Mouse (Mus musculus): ENCODE measurements around the gene Adgrl2. TPM values are rescaled to one million over a fixed set of nuclear protein-coding genes. Genes with fewer than 3 reads are reported as not detected.

The Adgrl2 gene
- total RNA-seq, 4 experiments from 2014 or later, result 98.0 to 109 (median 107) TPM

DNA sequence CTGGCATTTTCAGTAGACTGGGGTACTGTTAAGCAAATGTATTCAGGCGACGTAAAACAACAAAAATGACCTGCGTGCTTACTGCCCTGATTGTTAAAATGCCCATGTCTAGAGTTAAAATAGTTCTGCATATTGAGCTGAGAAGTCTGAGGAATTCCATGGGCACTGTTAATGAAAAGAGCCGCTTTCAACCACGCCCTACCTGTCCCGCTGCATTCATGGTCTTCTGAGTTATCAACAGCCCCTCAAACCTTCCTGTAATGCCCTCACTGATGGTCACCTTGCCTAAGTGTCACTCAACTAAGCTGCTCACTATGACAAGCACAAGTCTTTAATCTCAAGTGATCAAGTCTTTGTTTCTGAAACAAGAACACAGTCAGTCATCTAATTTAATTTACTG lies 12.5 kb downstream of the Adgrl2 start:
- no peak for DNase-seq (ENCODE audit: low spot score in 2 of 2)

DNA sequence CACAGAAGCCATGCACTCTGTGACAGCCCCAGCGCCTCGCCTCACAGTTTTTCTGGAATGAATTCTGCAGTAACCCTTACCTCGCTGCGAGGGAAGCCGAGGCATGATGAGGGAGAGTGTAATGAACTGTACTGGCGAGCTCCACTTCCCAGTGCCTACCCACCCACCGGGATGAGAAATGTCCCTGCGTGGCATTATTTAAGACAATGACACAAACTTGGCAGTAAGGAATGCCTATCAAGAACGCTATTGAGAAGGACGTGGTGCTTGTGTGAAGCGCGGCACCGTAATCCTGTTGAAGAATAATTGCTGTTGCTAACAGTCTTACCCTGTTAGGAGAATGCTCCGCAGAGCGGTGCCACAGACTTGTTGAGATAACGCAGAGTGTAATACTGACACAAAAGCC lies 13.2 kb downstream of the Adgrl2 start:
- no peak for DNase-seq (ENCODE audit: low spot score in 2 of 2)

DNA sequence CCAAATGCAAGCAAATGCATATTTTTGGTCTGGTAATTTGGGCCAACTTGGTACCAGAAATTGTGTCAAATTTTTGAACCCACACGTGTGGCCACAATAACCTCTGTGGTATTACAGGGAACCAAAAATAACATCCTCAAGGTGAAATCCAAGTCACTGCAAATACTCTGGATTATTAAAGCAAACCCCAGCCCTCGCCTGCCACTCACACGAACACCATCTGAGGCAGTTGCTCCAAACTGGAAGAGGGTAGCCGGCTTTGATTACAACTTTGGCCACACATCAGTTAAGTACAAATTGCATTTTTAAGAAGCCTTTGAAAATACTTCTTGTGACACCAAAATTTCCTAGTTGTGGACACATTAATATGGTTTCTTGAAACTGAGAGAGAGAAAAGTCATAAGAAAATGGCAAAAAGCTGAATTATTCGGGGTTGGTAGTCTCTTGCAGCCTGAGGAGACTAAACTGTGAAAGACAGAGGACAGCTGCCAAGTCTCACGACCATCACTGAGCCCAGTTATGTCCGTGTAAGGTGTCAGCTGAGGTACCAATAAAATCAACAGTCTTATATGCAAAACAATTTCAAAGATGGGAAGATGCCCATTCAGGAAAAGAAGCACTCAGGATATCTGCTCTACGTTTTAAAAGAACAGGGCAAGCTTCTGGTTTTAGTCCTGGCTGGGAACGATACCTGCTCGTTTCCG lies 18.3 kb downstream of the Adgrl2 start:
- DNase-seq (ENCODE audit: low spot score in 2 of 2), result no peak

DNA sequence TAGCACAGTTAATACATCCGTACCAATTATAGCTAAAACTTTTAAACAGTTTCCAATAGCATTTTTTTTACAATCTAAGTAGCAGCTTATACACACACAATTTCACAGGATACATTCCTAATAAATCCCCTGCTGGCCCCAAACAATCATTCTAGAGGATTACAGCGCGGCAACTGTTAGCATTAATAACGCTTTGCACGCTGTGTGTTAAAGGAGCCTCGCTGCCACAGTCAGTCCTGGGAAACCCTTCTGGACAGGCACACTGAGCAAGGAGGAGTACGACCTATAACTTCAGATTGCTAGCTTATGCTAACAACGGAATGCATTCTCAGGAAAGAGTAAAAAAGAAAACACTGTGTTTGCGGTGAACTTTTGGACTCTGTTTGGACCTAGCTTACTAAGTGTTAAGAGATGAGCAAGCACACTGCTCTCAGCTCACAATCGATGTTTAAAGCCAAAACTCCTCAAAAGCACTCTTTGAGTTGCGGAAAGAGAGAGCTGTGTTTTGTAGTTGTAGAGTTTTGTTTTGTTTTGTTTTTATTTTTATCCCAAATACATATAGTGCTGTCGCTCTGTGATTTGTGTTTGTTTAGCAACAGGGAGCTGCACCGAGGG lies 25.3 kb downstream of the Adgrl2 start:
- no peak for DNase-seq (ENCODE audit: low spot score in 2 of 2)

DNA sequence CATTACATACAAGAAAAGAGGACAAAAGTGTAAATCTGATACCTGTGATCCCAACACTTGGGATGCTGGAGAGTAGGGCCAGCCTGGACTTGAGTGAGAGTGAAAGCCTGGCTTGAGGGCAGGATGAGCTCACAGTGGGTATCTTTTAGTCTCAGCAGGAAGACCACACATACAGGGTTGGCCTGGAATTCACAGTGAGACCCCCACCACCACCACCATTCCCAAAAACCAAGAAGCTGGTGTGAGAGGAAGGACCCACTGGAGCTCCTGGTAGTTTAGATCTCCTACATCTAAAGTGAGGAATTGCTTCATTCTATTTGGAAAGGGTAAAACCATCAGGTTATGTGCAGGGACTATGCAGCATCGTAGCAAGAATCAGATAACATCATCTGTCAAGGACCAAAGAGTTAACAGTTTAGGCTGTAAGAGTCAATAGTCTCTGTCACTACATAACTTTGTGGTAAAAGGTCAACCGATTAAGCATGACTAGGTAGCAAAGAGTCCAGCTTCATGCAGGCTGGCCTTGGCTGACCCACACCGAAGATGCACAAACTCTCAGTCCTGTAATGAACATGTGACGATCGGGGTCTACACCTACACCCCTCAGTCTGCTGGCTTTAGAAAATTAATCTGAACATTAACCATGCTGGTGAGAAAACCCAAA lies 26.8 kb downstream of the Adgrl2 start:
- no peak for DNase-seq (ENCODE audit: low spot score in 2 of 2)

DNA sequence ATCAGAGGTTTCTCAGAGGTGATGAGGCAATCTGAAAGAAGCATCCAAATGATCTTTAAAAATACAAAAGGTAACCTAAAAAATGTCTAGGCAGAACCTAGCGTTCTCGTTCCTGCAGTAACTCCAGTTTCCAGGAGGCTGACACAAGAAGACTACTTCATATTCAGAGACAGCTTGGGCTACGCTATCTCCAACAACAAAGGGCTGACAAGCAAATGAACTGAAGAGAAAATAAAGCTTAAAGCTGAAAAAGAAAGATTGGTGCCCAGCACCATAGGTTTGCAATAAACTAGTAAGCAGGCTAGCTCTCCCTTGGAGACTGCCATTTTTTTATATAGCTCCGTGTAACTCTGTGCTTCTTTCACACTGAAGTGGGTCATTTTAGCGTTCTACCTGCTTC lies 28.7 kb downstream of the Adgrl2 start:
- DNase-seq (ENCODE audit: low spot score in 2 of 2), result no peak

DNA sequence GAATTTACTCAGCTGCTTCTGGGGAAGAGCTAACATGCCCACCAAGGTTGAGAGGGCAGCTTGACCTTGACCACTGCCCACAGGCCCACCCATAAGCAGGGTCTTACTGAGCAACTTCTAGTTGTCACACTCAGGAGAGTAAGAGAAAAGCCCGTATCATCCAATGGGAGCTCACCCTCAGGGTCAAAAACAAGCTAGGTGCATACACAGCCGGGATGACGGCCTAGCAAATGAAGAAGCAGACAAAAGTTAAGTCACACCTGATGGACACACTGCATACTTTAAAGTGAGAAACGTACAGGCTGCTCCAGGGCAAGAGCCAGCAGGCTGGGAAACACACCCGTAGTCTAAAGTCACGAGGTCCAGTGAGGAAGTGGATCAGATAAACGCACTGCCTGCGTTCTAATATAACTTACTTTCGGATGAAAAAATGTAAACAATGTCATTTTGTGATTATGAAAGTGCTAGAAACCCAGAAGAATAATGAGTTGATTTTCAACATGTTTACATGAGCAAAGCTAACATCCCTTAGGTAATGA lies 29.5 kb downstream of the Adgrl2 start:
- DNase-seq (ENCODE audit: low spot score in 2 of 2), result no peak

DNA sequence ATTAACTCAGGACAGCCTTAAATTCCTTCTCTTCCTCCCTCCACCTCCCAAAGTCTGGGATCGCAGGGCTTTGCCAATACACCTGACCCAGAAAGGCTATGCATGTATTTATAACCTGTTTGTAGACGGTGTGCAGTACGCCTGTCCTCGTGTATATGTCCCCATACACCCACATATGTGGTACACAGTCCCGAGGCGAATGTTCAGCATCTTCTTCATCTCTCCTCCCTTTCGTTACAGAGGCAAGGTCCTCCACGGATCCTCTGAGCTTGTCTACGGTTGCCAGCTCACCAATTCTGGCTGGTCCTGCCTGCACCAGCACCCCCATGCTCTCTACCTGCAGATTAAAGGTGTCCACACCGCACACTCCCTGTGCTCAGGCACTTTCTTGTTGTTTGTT lies 30.1 kb downstream of the Adgrl2 start:
- DNase-seq (ENCODE audit: low spot score in 2 of 2), result no peak

DNA sequence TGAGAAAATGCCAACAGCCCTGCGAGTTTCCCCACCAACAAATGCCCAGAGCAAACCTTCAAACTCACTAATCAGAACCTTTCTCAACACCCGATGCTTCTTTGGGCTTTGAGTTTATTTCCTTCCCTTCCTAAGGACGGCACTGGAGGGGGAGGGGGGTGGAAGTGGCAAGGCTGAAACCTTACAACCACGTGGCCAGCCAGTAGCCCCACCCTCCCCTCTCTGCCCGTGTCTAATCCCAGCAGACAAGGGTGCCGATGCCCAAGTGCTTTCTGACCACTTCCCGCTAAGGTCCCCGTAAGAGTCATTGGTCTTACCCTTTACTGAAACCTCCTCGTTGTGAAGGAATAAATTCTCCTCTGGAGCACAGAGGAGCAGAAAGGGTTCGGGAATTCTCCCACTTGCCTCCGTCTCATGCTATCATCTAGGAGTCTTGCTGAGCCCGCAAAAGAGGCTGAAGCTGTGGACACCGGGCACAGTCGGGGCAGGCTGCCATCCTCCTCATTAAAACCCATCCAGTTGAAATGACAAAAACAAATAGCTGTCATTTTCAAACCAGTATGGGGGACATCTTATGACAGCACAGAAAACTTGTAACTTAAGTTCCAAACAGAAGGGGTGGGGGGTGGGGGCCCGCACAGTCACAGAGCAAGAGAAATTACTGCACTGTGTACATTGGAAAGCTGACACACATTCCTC lies 30.9 kb downstream of the Adgrl2 start:
- DNase-seq (ENCODE audit: low spot score in 2 of 2), result no peak

DNA sequence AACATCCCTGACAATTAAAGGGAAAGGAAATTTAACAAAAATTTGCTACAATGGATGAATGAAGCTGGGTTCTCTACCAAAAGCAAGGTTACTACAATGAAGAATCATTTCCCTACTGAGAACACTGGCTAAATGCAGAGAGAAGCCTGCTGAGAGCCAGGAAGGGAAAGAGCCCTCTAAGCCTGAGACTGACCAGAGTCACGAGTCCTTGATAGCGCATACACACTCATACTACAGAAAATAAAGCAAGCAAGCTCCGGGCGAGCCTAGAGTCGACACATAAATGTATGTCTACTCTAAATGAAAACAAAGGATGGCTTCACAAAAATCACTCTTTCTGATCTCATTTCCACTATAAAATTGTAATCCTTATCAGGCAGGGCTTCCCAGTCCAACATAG lies 31.6 kb downstream of the Adgrl2 start:
- DNase-seq (ENCODE audit: low spot score in 2 of 2), result no peak

DNA sequence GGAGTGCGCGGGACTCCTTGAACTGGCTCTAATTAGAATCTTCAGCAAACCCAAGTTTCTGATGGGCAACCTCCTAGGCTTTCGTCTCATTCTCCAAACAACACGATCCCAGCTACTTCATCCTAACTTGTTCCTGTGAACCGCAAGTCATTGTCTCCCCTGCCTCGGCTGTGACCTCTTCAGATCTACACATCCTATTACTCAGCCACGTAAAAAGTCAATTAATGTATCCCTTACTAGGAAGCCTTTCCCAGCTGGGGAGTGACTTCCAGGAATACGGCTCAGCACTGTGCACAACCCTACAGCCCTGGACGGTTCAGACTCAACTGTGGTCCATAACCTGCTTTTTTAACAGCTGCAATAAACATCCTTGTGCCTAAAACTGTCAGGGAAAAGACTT lies 32.2 kb downstream of the Adgrl2 start:
- no peak for DNase-seq (ENCODE audit: low spot score in 2 of 2)

DNA sequence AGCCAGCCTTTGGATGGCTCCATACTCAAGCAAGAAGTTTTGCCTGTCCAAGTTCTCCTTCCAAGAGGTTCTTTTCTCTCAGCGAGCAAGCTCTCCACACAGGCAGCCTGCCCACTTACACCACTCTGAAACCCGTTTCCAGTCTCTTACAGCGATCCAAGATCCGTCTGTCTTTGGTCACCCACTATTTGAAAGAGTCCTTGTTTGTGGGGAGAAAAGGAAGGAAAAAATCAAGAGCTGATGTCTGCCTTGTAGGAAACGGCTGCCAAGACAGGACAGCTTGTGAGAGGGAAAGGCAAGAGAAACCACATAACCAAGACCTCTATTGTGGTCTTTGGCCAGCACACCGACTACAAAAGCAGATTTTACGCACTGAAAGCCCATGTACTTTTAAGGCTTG lies 33.5 kb downstream of the Adgrl2 start:
- DNase-seq (ENCODE audit: low spot score in 2 of 2), result no peak

DNA sequence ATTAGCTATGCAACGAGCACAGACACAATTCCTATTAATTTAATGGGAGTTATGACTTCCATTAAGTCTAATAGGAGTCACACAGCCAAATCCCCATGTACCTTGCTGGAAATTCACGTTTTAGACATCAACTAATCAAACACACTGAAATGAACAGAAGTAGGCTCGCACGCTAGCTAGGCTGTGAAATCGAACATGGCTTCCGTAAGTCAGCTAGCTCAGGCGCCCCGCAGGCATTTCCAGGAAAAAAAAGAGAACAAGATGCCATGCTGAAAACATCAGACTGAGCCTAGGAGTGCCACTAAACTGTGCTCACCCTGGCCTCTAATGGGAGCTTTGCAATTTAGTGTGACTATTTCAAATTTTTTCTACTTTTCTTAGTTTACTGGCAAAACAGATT lies 40.6 kb downstream of the Adgrl2 start:
- no peak for DNase-seq (ENCODE audit: low spot score in 2 of 2)

DNA sequence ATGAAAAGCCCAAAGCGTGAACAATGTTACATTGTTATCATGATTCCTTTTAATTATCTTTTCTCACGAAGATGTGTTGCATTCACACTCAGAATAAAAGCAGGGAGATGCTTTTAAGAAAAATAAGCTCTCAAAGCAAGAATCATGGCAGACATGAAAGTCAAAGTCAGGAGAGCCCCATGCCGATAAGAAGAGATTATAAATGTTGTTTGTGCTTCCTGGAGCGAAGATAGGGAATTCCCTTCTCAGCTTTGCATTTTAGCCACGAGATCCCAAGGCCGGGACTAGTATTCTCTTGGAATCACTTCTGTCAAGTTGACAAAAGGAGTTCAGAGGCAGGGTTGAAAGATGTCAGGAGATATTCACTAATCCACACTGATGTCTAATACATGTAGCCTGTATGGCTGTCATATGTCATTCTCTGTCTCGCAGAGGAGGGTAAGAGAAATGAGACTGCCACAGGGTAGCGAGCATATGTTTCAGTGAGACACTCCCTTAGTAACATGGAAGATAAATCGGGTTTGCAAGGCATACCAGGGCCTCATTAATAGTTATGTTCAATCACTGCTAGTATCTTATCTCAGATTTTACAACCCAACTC lies 42.5 kb downstream of the Adgrl2 start:
- DNase-seq (ENCODE audit: low spot score in 2 of 2), result no peak

DNA sequence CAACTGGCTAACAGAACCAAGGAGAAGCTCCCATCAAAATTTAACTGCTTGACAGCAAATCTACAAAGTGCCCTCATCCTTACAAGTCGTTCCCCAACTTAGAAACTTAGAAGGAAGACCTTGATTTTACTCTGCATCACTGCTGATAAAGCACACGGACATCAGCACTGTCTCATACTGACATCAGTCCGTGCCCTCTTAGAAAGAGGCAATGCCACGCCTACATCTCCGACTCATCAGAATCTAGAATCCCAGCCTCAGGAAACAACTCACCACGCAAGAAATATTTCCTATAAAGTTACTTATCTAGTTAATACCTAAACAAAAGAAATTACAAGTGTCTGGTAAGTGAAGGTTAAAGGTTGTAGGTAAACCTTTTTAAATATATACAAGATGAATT lies 43.1 kb downstream of the Adgrl2 start:
- DNase-seq (ENCODE audit: low spot score in 2 of 2), result no peak

DNA sequence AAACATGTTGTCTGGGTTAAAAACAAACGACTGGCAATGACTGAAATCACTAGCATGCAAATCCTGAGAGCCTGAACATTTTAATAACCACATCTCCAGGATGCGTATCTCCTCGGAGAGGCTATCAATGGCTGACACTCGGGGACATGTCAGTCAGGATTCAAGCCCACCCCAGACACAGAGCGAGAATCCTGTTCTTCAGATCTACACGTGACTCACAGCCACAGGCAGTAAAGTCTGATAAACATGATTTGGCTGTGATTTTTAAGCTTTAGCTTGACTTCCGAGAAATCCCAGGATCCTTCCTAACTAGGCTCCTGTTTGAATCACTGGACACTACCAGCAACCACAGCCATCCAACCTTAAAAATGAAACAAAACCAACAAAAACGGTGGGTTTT lies 44.8 kb downstream of the Adgrl2 start:
- no peak for DNase-seq (ENCODE audit: low spot score in 2 of 2)

DNA sequence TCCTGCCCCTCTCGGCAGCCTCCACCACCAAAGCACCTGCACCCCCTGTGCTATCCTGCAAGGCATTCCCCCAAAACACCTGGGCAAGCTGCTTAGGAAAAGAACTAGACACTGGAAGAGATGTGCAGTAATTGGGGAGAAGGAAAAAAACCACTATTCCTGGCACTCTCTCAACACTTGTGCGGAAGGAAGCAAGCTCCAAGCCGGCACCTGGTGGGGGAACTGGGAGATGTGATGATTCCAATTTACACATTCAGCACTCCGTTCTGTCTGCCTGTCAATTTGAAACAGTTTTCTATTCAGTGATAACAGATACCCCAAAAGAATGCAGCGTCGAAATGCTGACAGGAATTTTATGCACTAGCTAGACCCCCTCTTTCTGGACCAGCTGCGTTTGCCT lies 50.9 kb downstream of the Adgrl2 start:
- no peak for DNase-seq (ENCODE audit: low spot score in 2 of 2)

DNA sequence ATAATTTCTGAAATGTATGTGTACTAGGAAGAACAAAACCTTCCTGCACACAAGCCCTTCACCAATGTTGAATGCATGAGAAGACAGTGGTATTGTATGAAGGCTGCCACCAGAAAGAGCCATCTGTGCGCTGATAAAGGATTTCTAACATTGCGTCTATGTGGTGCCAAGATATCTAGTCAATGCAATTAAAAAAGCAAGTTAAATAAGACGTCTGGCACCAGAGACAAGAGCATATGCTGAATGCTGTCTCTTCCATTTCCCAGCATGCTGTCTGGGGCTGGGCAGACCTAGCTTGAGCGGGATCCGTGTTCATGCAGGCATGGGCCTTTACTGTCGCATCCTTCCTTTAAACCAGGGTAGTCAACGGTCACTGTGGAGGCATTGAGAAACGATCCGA lies 55.3 kb downstream of the Adgrl2 start:
- DNase-seq (ENCODE audit: low spot score in 2 of 2), result peak in 1 of 2 experiments; percentile 26

DNA sequence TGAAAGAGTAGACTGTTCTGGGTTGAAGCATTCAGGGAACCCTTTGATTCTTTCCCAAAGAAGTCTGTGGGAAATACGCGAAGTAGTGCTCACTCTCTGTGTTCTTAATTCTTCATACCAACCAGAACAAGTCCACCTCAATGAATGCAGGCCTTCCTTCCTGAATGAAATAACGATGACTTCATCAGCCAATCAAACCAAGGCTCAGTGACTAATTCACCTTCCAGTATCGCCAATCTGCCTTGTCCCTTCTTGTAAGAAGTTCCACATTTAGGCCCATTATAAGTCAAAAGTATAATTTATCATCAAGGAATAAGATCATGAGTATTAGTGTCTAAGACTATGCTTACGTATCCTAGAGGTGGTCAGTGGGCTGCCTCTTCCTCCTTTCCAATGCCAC lies 56.1 kb downstream of the Adgrl2 start:
- no peak for DNase-seq (ENCODE audit: low spot score in 2 of 2)

DNA sequence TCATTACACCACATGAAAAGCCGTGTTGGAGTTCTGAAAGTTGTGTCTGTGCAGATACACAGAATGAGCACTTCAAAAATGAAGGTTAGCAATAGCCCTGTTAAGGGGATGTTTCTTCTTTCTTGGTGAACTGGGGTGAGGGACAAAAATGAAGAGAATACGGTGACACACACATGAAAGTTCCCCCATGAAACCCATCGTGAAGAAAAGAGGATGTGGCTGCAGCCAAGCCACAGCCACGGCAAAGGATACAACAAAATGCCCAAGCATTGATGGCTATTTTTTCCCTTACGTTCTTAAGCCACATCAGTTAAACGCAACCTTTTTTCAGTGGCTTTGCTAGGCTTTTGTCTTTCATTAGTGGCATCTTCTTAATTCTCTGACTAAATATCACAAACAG lies 57.2 kb downstream of the Adgrl2 start:
- DNase-seq (ENCODE audit: low spot score in 2 of 2), result no peak

DNA sequence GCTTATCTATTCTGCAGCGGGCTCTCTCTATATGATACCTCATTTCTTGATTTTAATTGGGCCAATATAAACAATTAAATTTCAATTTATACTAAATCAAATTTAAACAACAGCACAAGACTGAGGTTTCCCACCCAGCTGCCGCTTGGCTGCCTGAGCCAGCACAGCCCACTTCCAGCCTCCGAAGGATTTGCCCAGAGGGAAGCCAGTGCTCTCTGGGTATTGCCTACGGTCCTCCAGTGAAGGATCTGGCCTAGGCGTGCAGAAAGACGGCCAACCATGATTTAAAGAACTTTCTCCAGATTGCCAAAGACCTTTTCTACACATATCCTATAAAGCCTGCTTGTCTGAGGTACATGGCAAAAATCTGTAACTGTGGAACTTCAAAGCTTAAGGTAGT lies 59.4 kb downstream of the Adgrl2 start:
- no peak for DNase-seq (ENCODE audit: low spot score in 2 of 2)

DNA sequence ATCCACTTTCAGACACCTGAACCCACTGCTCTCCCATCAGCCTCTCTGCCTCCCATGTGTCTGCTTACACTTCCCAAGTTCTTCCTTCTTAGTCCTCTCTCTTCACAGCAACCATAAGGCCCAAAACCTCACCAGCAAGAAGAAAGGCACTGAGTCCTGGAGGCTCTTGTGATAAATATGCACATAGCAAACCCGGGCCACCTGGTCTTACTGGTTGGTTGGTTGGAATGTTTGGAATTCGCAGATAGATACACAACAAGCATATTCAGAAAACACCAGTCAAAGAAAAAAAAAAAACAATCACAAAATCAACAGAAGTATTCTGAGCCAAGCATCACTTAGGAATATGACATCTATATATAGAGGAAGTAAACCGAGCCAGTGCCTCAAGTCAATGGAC lies 64.0 kb downstream of the Adgrl2 start:
- DNase-seq (ENCODE audit: low spot score in 2 of 2), result no peak
